Mouse (Mus musculus): ENCODE data around the gene Igf1r.
A peak's percentile ranks its signal among the peaks of the same experiment; 100 is the strongest.

Igf1r gene

DNA sequence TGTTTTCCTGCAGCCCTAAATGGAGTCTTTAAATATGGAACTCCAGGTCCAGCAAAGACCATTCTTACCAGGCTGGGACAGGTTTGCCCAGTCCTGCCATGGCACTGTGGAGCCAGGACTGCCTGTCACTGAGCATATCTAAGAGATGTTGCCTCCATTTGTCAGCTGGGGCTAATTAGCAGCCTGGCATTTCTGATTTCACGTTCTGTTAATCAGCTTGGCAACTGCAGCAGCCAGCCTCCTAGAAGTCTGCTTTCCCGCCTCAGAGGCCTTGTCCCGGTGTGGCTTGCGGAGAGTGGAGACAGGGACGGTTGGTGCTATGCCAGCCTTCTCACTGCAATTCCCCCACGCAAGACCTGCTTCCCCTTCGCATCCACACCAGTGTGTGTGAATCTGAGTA lies 220.1 kb downstream of the Igf1r start:
- DNase-seq (ENCODE audit: low spot score): no peak

- no peak for DNase-seq (ENCODE audit: low spot score)
Measured at GRCm38 (mm10) chr7:68179672-68180071, 227.0 kb downstream of the Igf1r start.

DNA sequence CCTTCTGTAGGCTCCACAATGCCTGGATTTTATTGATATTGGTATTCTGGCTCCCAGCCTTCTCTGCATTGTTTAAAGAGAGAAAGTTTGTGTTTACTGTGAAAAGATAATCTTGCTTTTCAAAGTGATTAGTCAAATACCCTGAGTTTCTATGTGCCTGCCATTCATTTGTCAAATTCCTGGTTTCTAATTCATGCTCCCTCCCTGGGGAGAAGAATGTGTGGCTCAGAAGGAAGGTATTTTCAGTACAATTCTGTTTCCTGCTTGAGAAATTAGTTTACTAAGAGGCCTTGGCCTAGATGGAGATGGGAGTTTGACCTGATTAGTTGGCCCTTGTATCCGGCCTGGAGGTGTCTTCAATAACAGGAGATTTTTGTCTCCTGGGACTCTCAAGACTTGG lies 228.5 kb downstream of the Igf1r start:
- no peak for DNase-seq (ENCODE audit: low spot score)

- no peak for DNase-seq (ENCODE audit: low spot score)
Measured at GRCm38 (mm10) chr7:68182025-68182424, 229.4 kb downstream of the Igf1r start.

DNA sequence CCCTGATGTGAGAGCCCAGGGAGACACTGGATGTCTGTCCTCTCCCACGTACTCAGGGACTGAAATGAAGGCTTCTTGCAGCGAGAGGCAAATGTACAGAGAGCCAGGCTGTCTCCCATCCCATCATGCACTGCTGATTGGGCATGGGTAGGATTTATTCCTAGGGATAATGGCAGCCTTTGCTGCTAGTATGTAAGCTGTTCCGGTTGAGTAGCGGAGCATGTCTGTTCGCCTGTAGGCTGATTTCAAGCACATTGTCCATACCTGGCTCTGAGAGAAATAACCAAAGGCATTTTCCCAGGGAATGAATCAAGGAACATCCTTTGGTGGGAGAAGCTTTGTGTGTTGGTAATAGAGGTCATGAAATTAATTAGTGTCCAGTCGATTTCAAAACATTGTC lies 230.1 kb downstream of the Igf1r start:
- DNase-seq (ENCODE audit: low spot score): no peak

DNA sequence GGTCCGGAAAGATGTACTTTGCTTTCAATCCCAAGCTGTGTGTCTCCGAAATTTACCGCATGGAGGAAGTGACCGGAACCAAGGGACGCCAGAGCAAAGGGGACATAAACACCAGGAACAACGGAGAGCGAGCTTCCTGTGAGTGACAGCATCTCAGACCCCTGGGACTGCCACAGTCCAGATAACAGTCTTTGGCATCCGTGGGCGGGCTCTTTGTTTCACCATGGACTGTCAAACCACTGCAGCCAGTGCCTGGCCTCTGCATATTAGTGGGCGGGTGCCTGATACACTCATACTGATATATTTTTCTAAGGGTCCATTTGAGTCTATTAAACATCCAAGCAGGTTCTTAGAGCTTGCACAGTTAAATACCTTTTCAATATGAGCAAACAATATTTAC lies 230.8 kb downstream of the Igf1r start:
- DNase-seq (ENCODE audit: low spot score): no peak

DNA sequence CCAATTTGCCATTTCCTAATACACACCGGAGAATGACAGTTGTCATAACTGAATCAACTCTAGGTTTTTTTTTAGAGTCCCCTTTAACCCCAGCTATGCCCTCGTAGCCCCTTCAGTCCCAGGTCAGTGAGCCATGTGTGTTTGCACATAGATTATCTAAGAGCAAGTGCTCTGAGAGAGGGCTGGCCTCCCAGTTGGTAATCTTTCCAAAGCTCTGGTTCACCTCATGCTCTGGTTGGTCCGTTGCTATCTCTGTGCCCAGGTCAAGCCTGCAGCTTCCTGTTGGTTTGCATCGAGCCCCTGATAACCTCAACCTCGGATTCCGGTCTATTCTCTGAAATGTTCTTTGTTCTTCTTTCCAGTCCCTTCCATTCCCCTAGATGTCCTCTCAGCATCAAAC lies 236.6 kb downstream of the Igf1r start:
- DNase-seq (ENCODE audit: low spot score): no peak

- no peak for DNase-seq (ENCODE audit: low spot score)
Measured at GRCm38 (mm10) chr7:68189691-68190456, 237.2 kb downstream of the Igf1r start.

DNA sequence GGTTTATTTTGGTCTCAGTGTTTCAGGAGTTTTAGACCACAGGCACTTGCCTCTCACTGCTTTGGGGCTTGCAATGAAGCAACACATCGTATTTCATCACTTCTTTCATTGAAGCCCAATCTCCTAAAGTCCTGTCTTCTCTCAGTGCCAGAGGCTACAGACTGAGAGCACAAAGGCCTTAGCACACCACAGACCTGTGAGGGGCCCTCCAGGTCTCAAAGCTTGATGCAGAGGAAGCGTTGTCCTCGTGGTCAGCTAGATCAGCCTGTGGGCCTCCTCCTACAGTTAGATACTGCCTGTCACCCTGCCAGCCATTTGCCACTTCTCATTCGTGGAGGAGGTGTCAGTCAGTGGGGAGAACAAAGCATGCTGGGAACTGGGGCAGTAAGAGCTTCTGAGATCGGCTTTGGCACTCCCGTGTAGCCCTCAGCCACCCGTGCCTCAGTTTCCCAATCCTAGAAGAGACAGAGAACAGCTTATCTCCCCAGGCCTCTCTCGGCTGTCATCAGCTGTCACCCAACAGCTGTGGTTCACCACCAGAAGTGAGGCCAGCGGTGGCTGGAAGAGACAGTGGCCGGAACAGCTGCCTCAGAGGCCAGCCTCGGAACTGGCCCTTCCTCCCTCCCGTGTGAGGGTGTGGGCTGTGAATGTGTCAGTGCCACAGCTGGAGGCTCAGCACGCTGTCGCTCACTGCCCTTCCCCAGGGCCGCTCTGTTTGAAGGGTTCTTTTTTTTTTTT lies 241.5 kb downstream of the Igf1r start:
- DNase-seq (ENCODE audit: low spot score): no peak

DNA sequence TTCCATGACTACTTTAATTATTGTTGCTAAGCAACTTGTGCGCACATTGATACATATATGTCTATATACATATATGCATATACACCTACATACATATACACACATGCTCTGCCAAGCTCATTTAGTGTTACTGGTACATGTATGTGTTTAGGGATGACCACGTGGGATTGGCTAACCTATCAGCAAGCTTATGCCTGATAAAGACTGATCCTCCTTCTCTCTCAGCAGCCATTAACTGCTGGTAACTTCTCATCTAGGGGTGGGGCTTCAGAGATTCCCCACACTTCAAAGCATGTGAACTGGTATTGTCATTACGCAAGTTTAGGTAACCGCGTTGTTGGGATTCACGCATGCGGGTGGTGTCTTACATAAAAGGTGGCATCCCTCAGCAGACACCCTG lies 247.0 kb downstream of the Igf1r start:
- DNase-seq (ENCODE audit: low spot score): no peak

GRCm38 (mm10) chr7:68205776-68206427 lies 253.3 kb downstream of the Igf1r start:
- no peak for DNase-seq (ENCODE audit: low spot score)

DNA sequence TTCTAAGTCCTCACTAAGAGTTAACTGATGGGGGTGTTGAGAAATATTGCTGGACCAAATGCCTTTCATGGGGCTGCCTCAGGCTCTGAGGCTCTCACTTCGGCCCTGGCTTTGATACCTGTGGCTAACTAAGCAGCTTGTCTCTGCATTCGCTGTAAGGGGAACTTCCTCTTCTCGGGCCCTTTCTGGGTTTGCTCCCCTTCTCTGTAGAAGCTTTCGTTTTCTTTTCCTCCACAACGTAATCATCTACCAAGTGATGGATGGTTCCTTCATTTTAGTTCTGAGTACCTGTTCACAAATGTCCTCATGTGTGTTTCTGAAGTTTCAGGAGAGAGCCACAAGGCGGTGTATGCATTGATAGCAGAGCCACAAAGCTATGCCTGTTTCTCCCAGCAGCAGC lies 256.4 kb downstream of the Igf1r start:
- DNase-seq (ENCODE audit: low spot score): no peak

- DNase-seq (ENCODE audit: low spot score): no peak
Measured at GRCm38 (mm10) chr7:68210417-68210816, 257.8 kb downstream of the Igf1r start.

GRCm38 (mm10) chr7:68211883-68212282 lies 259.3 kb downstream of the Igf1r start:
- DNase-seq (ENCODE audit: low spot score): peak; percentile 31

- DNase-seq (ENCODE audit: low spot score): no peak
Measured at GRCm38 (mm10) chr7:68213842-68214241, 261.2 kb downstream of the Igf1r start.

GRCm38 (mm10) chr7:68215522-68216070 lies 263.0 kb downstream of the Igf1r start:
- no peak for DNase-seq (ENCODE audit: low spot score)

GRCm38 (mm10) chr7:68218879-68219278 lies 266.3 kb downstream of the Igf1r start:
- no peak for DNase-seq (ENCODE audit: low spot score)

DNA sequence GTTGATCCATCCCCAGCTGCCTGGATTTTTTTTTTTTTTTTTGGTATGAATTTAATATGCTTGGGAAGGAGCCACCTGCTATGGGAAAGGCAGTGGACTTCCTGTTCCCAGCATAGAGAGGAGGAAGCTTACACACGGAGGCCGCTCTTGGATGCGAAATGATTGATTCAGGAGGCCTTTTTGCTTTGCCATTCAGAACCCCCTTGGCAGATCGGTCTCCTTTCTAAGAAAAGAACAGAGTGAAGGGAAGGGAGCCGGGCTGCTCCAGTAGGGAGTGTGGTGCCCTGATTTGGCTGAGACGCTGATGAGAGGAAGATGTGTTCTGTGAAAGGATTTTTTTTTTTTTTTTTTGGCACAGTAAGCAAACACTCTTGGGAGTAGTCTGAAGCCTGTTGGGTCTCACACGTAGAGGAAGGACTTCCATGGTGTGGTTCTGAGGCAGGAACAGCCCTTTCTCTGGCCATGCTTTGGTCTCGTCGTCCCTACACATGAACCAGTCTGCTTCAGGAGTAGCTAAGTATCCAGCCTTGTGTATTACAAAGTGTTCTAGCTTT lies 269.1 kb downstream of the Igf1r start:
- DNase-seq (ENCODE audit: low spot score): no peak

DNA sequence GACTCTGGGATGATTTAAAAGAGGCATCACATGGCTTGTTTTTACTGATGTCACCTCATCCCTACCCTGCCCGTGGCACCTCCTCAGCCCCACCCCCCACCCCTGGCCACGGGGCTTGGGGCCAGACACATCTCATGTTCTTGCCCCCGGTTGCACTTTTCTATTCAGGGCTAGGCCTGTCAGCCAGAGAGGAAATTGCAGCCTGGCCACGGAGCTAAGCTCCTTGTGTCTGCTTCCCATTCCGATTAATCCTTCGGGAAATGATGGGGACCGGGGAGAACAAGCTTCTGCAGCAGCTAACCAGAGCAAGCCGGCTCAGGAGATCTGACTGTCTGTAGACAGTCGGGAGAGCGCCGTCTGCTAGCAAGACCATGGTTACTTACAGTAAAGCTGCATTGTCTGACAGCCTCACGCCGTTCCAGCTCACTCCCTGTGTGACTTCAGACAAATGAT lies 270.8 kb downstream of the Igf1r start:
- no peak for DNase-seq (ENCODE audit: low spot score)

DNA sequence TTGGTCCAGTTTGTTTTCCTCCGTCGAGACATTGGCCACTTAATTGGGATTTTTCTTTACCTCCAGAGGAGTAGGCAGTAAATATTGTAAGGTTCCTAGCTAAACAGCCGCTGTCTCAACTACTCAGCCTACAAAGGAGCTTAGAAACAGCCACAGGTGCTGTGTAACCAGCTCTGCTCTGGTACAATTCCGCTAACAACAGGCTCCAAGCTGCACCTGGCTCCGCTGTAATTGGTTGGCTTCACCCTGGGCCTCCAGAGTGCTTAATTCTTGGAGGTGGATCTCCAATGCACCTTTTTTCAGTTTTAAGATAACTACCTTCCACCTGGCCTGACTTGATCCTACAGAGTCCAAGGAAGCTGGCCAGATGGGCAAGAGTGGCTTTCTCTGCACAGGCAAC lies 271.4 kb downstream of the Igf1r start:
- no peak for DNase-seq (ENCODE audit: low spot score)

DNA sequence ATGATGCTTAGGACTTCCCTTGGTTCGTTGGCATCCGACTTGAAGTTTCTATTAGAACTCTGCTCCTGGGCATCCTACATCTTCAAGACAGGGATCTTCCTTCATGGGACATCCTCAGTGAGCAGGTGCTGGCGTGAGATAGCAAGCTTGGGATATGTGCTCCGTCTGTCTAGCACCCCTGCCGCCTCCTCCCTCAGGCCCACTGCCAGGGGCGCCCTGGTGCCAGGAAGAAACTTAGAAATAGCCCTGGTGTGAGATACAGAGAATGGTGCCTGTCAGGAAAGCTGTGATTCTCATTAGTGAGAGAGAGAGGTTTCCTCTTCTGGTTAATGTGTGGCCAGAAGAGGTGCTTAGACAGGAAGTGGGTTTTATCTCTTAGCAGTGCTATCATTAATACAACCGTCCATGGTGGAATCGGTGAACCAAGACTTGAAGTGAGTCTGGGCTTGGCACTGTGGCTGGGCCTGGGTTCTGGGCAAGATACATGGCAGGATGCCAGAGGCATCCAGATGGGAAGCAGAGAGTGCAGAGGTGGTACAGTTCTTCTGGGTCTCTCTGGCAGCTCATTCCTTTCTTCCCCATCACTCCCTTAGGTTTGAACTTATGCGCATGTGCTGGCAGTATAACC lies 272.9 kb downstream of the Igf1r start:
- DNase-seq (ENCODE audit: low spot score): no peak

DNA sequence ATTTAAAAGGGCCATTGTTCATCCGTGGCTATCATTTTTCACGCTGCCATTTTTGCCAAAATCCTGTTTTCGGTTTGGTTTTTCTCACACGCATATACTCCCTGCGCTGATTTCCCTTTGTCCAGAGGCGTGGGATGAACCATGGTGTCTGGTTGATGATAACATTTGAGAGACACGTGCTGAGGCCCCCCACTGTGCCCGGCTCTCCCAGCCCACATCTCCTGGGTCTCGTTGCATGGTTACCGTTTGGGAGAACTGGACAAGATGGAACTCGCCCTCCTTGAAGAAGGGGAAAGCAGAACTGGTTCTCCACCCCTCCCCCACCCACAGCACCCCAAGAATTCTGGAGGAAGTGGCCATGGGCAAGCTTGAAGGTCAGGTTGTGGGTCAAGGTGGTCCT lies 274.4 kb downstream of the Igf1r start:
- no peak for DNase-seq (ENCODE audit: low spot score)
